Mouse (Mus musculus): Measurements from ENCODE around the gene Prl7c1. TPM values are rescaled to one million over a fixed set of nuclear protein-coding genes. Genes with fewer than 3 reads are reported as not detected.

Gene Prl7c1
- polyA plus RNA-seq, 1 experiment from 2014 or later = not detected

Other genes with a start within 250 kb of the Prl7c1 start
- gene Prl8a9, start 216.2 kb downstream of the Prl7c1 start, polyA plus RNA-seq (2014; fragmentation: Nextera tagmentation; extraction: Ambion mirVana) = not detected in 2 replicates
- not detected in 2 replicates for gene Prl8a1, start 198.6 kb downstream of the Prl7c1 start, polyA plus RNA-seq (2014; fragmentation: Nextera tagmentation; extraction: Ambion mirVana)
- gene Prl7b1, start 170.2 kb downstream of the Prl7c1 start, polyA plus RNA-seq (2014; fragmentation: Nextera tagmentation; extraction: Ambion mirVana) = not detected in 2 replicates
- gene Prl7a1, start 138.3 kb downstream of the Prl7c1 start, polyA plus RNA-seq (2014; fragmentation: Nextera tagmentation; extraction: Ambion mirVana) = 0.28 TPM in 1 of 2 replicates, not detected in the other
- gene Prl7a2, start 112.8 kb downstream of the Prl7c1 start, polyA plus RNA-seq (2014; fragmentation: Nextera tagmentation; extraction: Ambion mirVana) = not detected in 2 replicates
- gene Prl7d1, start 64.1 kb downstream of the Prl7c1 start, polyA plus RNA-seq (2014; fragmentation: Nextera tagmentation; extraction: Ambion mirVana) = not detected in 2 replicates
- gene Prl2a1, start 20.9 kb upstream of the Prl7c1 start, polyA plus RNA-seq (2014; fragmentation: Nextera tagmentation; extraction: Ambion mirVana) = not detected in 2 replicates
- not detected in 2 replicates for gene Prl2c1, start 68.5 kb upstream of the Prl7c1 start, polyA plus RNA-seq (2014; fragmentation: Nextera tagmentation; extraction: Ambion mirVana)
- not detected in 2 replicates for gene Prl4a1, start 235.4 kb upstream of the Prl7c1 start, polyA plus RNA-seq (2014; fragmentation: Nextera tagmentation; extraction: Ambion mirVana)